Mouse (Mus musculus) liver, adult 2 months (tissue): Measurements from ENCODE around the gene Tapbp. TPM values are rescaled to one million over a fixed set of nuclear protein-coding genes. Genes with fewer than 3 reads are reported as not detected.
A peak's percentile ranks its signal among the peaks of the same experiment; 100 is the strongest.

Experiments used
- DNase-seq: peaks from one replicate; pipeline ENCODE4 v3.0.0-alpha.2; 2011; ENCODE audit warnings: low read depth, low spot score; ENCODE audit errors: extremely low read depth
- H3K27ac ChIP-seq: fragments of 200-500 bp; replicated peaks from 2 replicates; pipeline ENCODE4 v1.5.1; 2012; ENCODE audit warnings: low read depth, mild to moderate bottlenecking, control low read depth, inconsistent platforms, low read length; ENCODE audit not compliant: insufficient read depth
- H3K27me3 ChIP-seq: fragments of 200-500 bp; 2 replicates; pipeline ENCODE4 v1.6.1; 2012; ENCODE audit warnings: mild to moderate bottlenecking, moderate library complexity, low read length, inconsistent platforms; ENCODE audit not compliant: control insufficient read depth, insufficient read depth
- H3K36me3 ChIP-seq: fragments of 200-500 bp; 2 replicates; pipeline ENCODE4 v1.6.1; 2012; ENCODE audit warnings: low read length, inconsistent platforms; ENCODE audit not compliant: control insufficient read depth, insufficient read depth
- H3K4me1 ChIP-seq: fragments of 200-500 bp; 2 replicates; pipeline ENCODE4 v1.6.1; 2011; ENCODE audit warnings: low read length; ENCODE audit not compliant: control insufficient read depth, insufficient read depth
- H3K4me3 ChIP-seq: fragments of 200-500 bp; 2 replicates; pipeline ENCODE4 v1.5.1; 2011; ENCODE audit warnings: low read depth, mild to moderate bottlenecking, control low read depth, low read length, moderate library complexity; ENCODE audit not compliant: insufficient read depth
- H3K79me2 ChIP-seq: fragments of 200-500 bp; 2 replicates; pipeline ENCODE4 v1.6.1; 2012; ENCODE audit warnings: inconsistent platforms, mild to moderate bottlenecking, low read length, moderate library complexity; ENCODE audit not compliant: control insufficient read depth, insufficient read depth
- H3K9ac ChIP-seq: fragments of 200-500 bp; 2 replicates; pipeline ENCODE4 v1.6.1; 2012; ENCODE audit warnings: low read depth, mild to moderate bottlenecking, control low read depth, inconsistent platforms, low read length
- CTCF ChIP-seq: fragments of 200-500 bp; IDR thresholded peaks from 2 replicates; pipeline ENCODE4 v1.5.1; 2011; ENCODE audit warnings: low read depth, low read length, control low read depth
- POLR2A ChIP-seq: fragments of 200-500 bp; IDR thresholded peaks from 2 replicates; pipeline ENCODE4 v1.6.1; 2011; ENCODE audit warnings: low read length, control low read depth; ENCODE audit not compliant: insufficient read depth; ENCODE audit errors: extremely low read depth
- WGBS: fragments of 180-500 bp; shearing (Covaris S2); methylation state at CpG from one replicate; pipeline ENCODE4 v1.1.7; 2018; 5-methylcytosine and 5-hydroxymethylcytosine counted together
- polyA plus RNA-seq: library from polyadenylated mRNA; depleted of rRNA; stranded (reverse); fragments of >200 nt; gene quantifications from 2 replicates; pipeline ENCODE4 v1.2.3, GENCODE M21; 2012
- total RNA-seq: library from RNA; depleted of rRNA; stranded (reverse); fragments of >200 nt; gene quantifications from 2 replicates; pipeline ENCODE4 v1.2.3, GENCODE M21; 2014

Tapbp gene
- total and polyA plus RNA-seq, 2 experiments = 47.2 to 105 TPM

GRCm38 (mm10) chr17:33920282-33921097 lies 4.8 kb downstream of the Tapbp start:
- Histone ChIP-seq H3K36me3 (no peaks in the 10 kb centered on the region), H3K4me3 (peak overlapping the region; percentile 84), H3K4me1 (peaks cover 11% of the 10 kb centered on the region), H3K27me3 (no peaks in the 10 kb centered on the region), H3K9ac (peak overlapping the region; percentile 85), H3K79me2 (peaks cover 4% of the 10 kb centered on the region; the same call in 1 of the 2 replicates), H3K27ac (peak overlapping the region; percentile 83)
- 1% methylated on average over 36 of the region's 36 CpGs for WGBS
- DNase-seq = peak; percentile 65
- TF ChIP-seq CTCF = peak; percentile 95
- TF ChIP-seq POLR2A = no peak

- Histone ChIP-seq H3K27ac (no peak overlapping the region), H3K9ac (no peak overlapping the region), H3K36me3 (no peaks in the 10 kb centered on the region), H3K4me1 (peaks cover 11% of the 10 kb centered on the region), H3K4me3 (no peak overlapping the region), H3K27me3 (no peaks in the 10 kb centered on the region), H3K79me2 (peaks cover 9% of the 10 kb centered on the region; the same call in 1 of the 2 replicates)
- 86% methylated on average over 7 of the region's 7 CpGs for WGBS
- TF ChIP-seq CTCF (no peak), POLR2A (no peak)
- no peak for DNase-seq
Observed at GRCm38 (mm10) chr17:33921361-33921760, 5.7 kb downstream of the Tapbp start.

GRCm38 (mm10) chr17:33924577-33925283 lies 9.0 kb downstream of the Tapbp start:
- TF ChIP-seq CTCF = peak; percentile 59
- TF ChIP-seq POLR2A = no peak
- DNase-seq = no peak
- Histone ChIP-seq H3K27me3 (no peaks in the 10 kb centered on the region), H3K4me1 (no peaks in the 10 kb centered on the region; the same call in none of the 2 replicates), H3K4me3 (no peak overlapping the region), H3K36me3 (0 out of 2 replicates have a peak, but pooled peaks cover 2% of the 10 kb centered on the region), H3K9ac (no peak overlapping the region), H3K79me2 (peaks cover 11% of the 10 kb centered on the region; the same call in 1 of the 2 replicates), H3K27ac (no peak overlapping the region)
- 93% methylated on average over 10 of the region's 10 CpGs for WGBS

- H3K4me3 ChIP-seq = no peak overlapping the region
- H3K36me3 ChIP-seq = 0 out of 2 replicates have a peak, but pooled peaks cover 2% of the 10 kb centered on the region
- TF ChIP-seq CTCF = 0 out of 2 replicates have a peak, but pooled peaks have one; percentile 8
- TF ChIP-seq POLR2A = no peak
- no peaks in the 10 kb centered on the region; the same call in none of the 2 replicates for H3K4me1 ChIP-seq
- no peak overlapping the region for H3K9ac ChIP-seq
- no peaks in the 10 kb centered on the region for H3K27me3 ChIP-seq
- no peak overlapping the region for H3K27ac ChIP-seq
- DNase-seq = no peak
- WGBS = 93% methylated on average over 21 of the region's 21 CpGs
- H3K79me2 ChIP-seq = peaks cover 11% of the 10 kb centered on the region; the same call in 1 of the 2 replicates
Observed at GRCm38 (mm10) chr17:33925406-33926116, 9.9 kb downstream of the Tapbp start.

GRCm38 (mm10) chr17:33926207-33926932 lies 10.7 kb downstream of the Tapbp start:
- Histone ChIP-seq H3K27ac (no peak overlapping the region), H3K27me3 (no peaks in the 10 kb centered on the region), H3K36me3 (0 out of 2 replicates have a peak, but pooled peaks cover 2% of the 10 kb centered on the region), H3K4me3 (no peak overlapping the region), H3K9ac (no peak overlapping the region), H3K79me2 (peaks cover 11% of the 10 kb centered on the region; the same call in 1 of the 2 replicates), H3K4me1 (no peaks in the 10 kb centered on the region; the same call in 1 of the 2 replicates)
- 88% methylated on average over 17 of the region's 17 CpGs for WGBS
- no peak for DNase-seq
- peak; percentile 48 for TF ChIP-seq CTCF
- TF ChIP-seq POLR2A = no peak
